Mouse (Mus musculus) inflammation-experienced regulatory T-cells (primary cell): Measurements from ENCODE around the gene Olfr1310. TPM values are rescaled to one million over a fixed set of nuclear protein-coding genes. Genes with fewer than 3 reads are reported as not detected.

Source experiments
- polyA plus RNA-seq, 2 experiments: library from polyadenylated mRNA; unstranded; fragments of 100-300 nt; shearing (Covaris generic); gene quantifications; one replicate each; pipeline ENCODE4 v1.2.1; 2017

The Olfr1310 gene
- polyA plus RNA-seq: under 1 TPM in 1 of 2 experiments, not detected in 1; 0.05 TPM

DNA sequence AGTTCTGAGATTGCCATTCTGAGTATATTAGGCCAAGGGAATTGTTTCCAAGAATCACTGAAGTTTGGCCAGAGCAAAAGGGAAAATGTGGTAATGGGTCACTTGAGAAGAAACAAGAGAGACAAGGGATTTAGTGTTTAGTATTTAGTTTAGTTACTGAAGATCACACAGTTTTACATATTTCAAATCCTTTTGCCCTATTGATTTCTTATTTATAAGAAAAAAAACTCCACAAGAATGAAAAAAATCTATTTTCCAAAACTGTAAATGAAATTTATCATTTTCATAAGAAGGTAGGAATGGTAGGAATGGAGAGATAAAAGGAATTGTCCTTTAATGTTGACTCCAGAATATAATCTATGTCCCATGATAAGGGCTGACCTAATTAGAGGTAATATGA is at the start of gene Olfr1310:
TSS of gene Olfr1310 (minus strand) at position 101 of the 400 bp plus-strand sequence.

DNA sequence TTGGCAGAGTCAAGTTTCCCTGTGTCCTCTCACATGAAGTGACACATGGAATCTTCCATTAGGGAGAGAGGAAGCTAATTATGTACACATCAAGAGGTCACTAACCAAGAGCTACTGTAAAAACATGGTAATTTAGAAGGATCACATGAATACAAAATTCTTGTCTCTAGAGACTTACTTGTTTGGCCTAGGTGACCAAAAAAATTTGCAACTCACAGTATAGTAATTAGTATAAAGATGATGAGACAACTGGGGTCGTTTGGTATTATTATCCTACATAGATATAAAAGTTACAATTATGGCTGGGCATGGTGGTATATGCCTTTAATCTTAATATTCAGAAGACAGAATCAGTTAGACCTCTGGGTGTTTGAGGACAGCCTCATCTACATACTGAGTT is 37.6 kb upstream of the Olfr1310 start, which contains the start of gene Olfr1312:
TSS of gene Olfr1312 (minus strand) at position 101 of the 400 bp plus-strand sequence.

DNA sequence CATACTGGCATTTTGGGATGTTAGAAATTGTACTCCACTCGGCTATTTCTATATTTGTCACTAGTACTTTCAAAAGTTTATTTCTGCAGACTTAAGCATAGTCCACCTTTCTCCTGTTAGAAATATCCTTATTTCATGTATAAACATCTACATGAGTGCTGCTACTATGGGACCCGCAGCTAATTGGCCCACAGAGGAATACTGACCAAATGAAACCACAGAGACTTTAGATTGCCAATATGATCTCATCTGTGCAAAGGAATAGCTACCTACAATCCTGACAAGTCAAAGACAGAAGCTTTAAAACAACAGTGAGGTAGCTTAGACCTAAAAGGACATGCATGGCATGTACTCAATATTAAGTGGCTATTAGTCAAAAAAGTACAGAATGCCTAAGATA is 11.8 kb upstream of the Olfr1310 start, which contains the start of gene Olfr1311:
TSS of gene Olfr1311 (minus strand) at position 101 of the 400 bp plus-strand sequence.

DNA sequence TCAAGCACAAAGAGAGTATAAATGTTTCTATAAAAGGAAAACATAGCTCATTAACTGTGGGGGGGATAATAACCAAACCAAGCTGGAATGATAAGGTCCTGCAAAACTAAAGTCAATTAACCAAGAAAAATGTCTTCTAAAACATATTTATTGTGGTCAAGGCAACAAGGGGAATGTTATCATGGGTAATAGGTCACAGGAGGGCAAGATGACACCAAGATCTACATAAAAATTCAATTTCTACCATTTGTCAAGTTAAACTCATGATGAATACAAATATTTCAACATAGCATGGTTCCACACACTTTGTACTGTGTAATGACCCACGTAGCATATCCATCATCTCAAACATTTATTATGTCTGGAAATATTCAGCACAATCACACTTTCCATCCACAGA is 22.3 kb downstream of the Olfr1310 start, which contains the start of gene Olfr1309:
TSS of gene Olfr1309 (minus strand) at position 101 of the 400 bp plus-strand sequence.

DNA sequence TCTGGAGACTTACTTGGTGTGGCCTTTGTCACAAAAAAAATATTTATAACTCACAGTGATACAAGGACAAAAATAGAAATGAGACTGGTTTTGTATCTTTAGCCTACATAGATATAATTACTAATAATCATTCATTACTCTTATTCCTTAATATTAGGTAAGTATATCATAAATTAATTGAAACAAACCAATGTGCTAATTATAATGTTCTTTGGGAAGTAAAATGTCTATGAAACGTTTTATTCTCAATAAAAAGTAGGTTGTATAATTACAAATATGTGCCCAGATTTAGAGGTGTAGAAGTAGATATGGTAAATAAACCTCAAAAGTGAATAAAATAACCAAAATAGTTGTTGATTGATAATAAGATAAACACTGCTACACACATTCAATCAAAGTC is 47.7 kb downstream of the Olfr1310 start, which contains the start of gene Olfr1308:
TSS of gene Olfr1308 (minus strand) at position 101 of the 400 bp plus-strand sequence.

Other genes with a start within 250 kb of the Olfr1310 start
- gene Olfr1302, start 235.3 kb downstream of the Olfr1310 start, polyA plus RNA-seq: not detected
- not detected for gene Olfr1303, start 192.4 kb downstream of the Olfr1310 start, polyA plus RNA-seq
- not detected for gene Olfr1305, start 135.6 kb downstream of the Olfr1310 start, polyA plus RNA-seq
- under 1 TPM in 1 of 2 experiments, not detected in 1; 0.15 TPM for gene Olfr1306, start 96.4 kb downstream of the Olfr1310 start, polyA plus RNA-seq
- under 1 TPM; 0.12 to 0.43 TPM for gene Olfr1307, start 63.3 kb downstream of the Olfr1310 start, polyA plus RNA-seq
- gene Olfr1308, start 47.8 kb downstream of the Olfr1310 start, polyA plus RNA-seq: not detected
- gene Olfr1309, start 22.4 kb downstream of the Olfr1310 start, polyA plus RNA-seq: under 1 TPM in 1 of 2 experiments, not detected in 1; 0.33 TPM
- gene Olfr1311, start 11.7 kb upstream of the Olfr1310 start, polyA plus RNA-seq: not detected
- gene Olfr1312, start 37.5 kb upstream of the Olfr1310 start, polyA plus RNA-seq: under 1 TPM; 0.10 to 0.22 TPM
- under 1 TPM in 1 of 2 experiments, not detected in 1; 0.11 TPM for gene Olfr1313, start 65.1 kb upstream of the Olfr1310 start, polyA plus RNA-seq
- under 1 TPM in 1 of 2 experiments, not detected in 1; 0.12 TPM for gene Olfr1314, start 84.1 kb upstream of the Olfr1310 start, polyA plus RNA-seq
- gene Olfr1315-ps1, start 102.7 kb upstream of the Olfr1310 start, polyA plus RNA-seq: not detected
- gene Olfr1316, start 122.3 kb upstream of the Olfr1310 start, polyA plus RNA-seq: not detected
- not detected for gene Olfr1317, start 127.6 kb upstream of the Olfr1310 start, polyA plus RNA-seq
- not detected for gene Olfr1318, start 141.5 kb upstream of the Olfr1310 start, polyA plus RNA-seq
- gene Lpcat4, start 226.8 kb upstream of the Olfr1310 start, polyA plus RNA-seq: 100 to 1,000 TPM; 109 to 162 TPM
- gene Nutm1, start 246.6 kb upstream of the Olfr1310 start, polyA plus RNA-seq: 1 to 10 TPM in 1 of 2 experiments, under 1 TPM in 1; 0.25 to 2.1 TPM
- gene Nop10, start 249.2 kb upstream of the Olfr1310 start, polyA plus RNA-seq: 100 to 1,000 TPM; 129 to 166 TPM